Mouse (Mus musculus): Measurements from ENCODE around the gene Olfr1368. TPM values are rescaled to one million over a fixed set of nuclear protein-coding genes. Genes with fewer than 3 reads are reported as not detected.

Olfr1368 gene
- polyA plus RNA-seq (2016; fragmentation: Nextera tagmentation; extraction: Ambion mirVana), result not detected in 2 replicates

GRCm38 (mm10) chr13:21145767-21146166, at the start of gene Olfr1368:
Gene Olfr1368 (minus strand): TSS chr13:21145867.
- no peak within 1 kb of the TSS for H3K9ac ChIP-seq
- no peaks in the 10 kb centered on the region for H3K36me3 ChIP-seq
- H3K9me3 ChIP-seq, result no peaks in the 10 kb centered on the region
- 73% methylated on average over 4 of the region's 4 CpGs for WGBS
- no peak within 1 kb of the TSS for H3K27ac ChIP-seq
- ATAC-seq (ENCODE audit: low FRiP score, low read depth), result no peak
- H3K4me1 ChIP-seq, result no peaks in the 10 kb centered on the region
- H3K27me3 ChIP-seq (replicated peaks), result no peaks in the 10 kb centered on the region
- H3K4me2 ChIP-seq (replicated peaks), result no peak within 1 kb of the TSS
- no peak within 1 kb of the TSS for H3K4me3 ChIP-seq

- H3K4me1 ChIP-seq, result peaks cover 28% of the 10 kb centered on the region
- no peak overlapping the region for H3K4me3 ChIP-seq
- no peak for ATAC-seq (ENCODE audit: low FRiP score, low read depth)
- H3K27ac ChIP-seq, result no peak overlapping the region
- H3K4me2 ChIP-seq (replicated peaks), result no peak overlapping the region
- peaks cover 84% of the 10 kb centered on the region for H3K36me3 ChIP-seq
- H3K9ac ChIP-seq, result no peak overlapping the region
- 91% methylated on average over 4 of the region's 4 CpGs for WGBS
- no peaks in the 10 kb centered on the region for H3K27me3 ChIP-seq (replicated peaks)
- H3K9me3 ChIP-seq, result no peaks in the 10 kb centered on the region
Observed at GRCm38 (mm10) chr13:21185521-21185920, 39.9 kb upstream of the Olfr1368 start.

- no peaks in the 10 kb centered on the region for H3K27me3 ChIP-seq (replicated peaks)
- H3K9me3 ChIP-seq, result no peaks in the 10 kb centered on the region
- 93% methylated on average over 7 of the region's 7 CpGs for WGBS
- peaks cover 34% of the 10 kb centered on the region for H3K4me1 ChIP-seq
- no peak overlapping the region for H3K27ac ChIP-seq
- H3K4me2 ChIP-seq (replicated peaks), result no peak overlapping the region
- H3K36me3 ChIP-seq, result peaks cover 65% of the 10 kb centered on the region
- no peak for ATAC-seq (ENCODE audit: low FRiP score, low read depth)
- H3K4me3 ChIP-seq, result no peak overlapping the region
- no peak overlapping the region for H3K9ac ChIP-seq
Observed at GRCm38 (mm10) chr13:21183661-21184060, 38.0 kb upstream of the Olfr1368 start.

GRCm38 (mm10) chr13:21183066-21183465, 37.4 kb upstream of the Olfr1368 start:
- H3K27me3 ChIP-seq (replicated peaks), result no peaks in the 10 kb centered on the region
- WGBS, result 97% methylated on average over 6 of the region's 6 CpGs
- H3K36me3 ChIP-seq, result peaks cover 60% of the 10 kb centered on the region
- no peak overlapping the region for H3K27ac ChIP-seq
- no peak overlapping the region for H3K9ac ChIP-seq
- H3K4me2 ChIP-seq (replicated peaks), result no peak overlapping the region
- no peak for ATAC-seq (ENCODE audit: low FRiP score, low read depth)
- no peaks in the 10 kb centered on the region for H3K9me3 ChIP-seq
- no peak overlapping the region for H3K4me3 ChIP-seq
- H3K4me1 ChIP-seq, result peaks cover 34% of the 10 kb centered on the region

GRCm38 (mm10) chr13:21181996-21182395, 36.3 kb upstream of the Olfr1368 start:
- WGBS, result 80% methylated on average over 7 of the region's 7 CpGs
- H3K9ac ChIP-seq, result 0 out of 2 replicates have a peak overlapping the region, but pooled peaks have one; percentile 29
- H3K36me3 ChIP-seq, result peaks cover 49% of the 10 kb centered on the region
- H3K4me3 ChIP-seq, result peak overlapping the region; percentile 95; the same call in 1 of the 2 replicates
- H3K9me3 ChIP-seq, result no peaks in the 10 kb centered on the region
- no peak for ATAC-seq (ENCODE audit: low FRiP score, low read depth)
- H3K4me1 ChIP-seq, result peaks cover 34% of the 10 kb centered on the region
- H3K4me2 ChIP-seq (replicated peaks), result peak overlapping the region; percentile 68
- no peak overlapping the region for H3K27ac ChIP-seq
- H3K27me3 ChIP-seq (replicated peaks), result no peaks in the 10 kb centered on the region

GRCm38 (mm10) chr13:21180551-21181530, 35.2 kb upstream of the Olfr1368 start:
- peak overlapping the region; percentile 68 for H3K4me2 ChIP-seq (replicated peaks)
- peak overlapping the region; percentile 95 for H3K4me3 ChIP-seq
- peak overlapping the region; percentile 87 for H3K27ac ChIP-seq
- H3K9ac ChIP-seq, result peak overlapping the region; percentile 83
- no peaks in the 10 kb centered on the region for H3K9me3 ChIP-seq
- peak; percentile 60 for ATAC-seq (ENCODE audit: low FRiP score, low read depth)
- peaks cover 34% of the 10 kb centered on the region for H3K4me1 ChIP-seq
- H3K27me3 ChIP-seq (replicated peaks), result no peaks in the 10 kb centered on the region
- WGBS, result under 1% methylated on average over 71 of the region's 71 CpGs
- H3K36me3 ChIP-seq, result peaks cover 39% of the 10 kb centered on the region

GRCm38 (mm10) chr13:21179724-21180550, 34.3 kb upstream of the Olfr1368 start:
- Histone ChIP-seq H3K9me3 (no peaks in the 10 kb centered on the region), H3K4me2 (replicated peaks) (peak overlapping the region; percentile 68), H3K27ac (peak overlapping the region; percentile 87), H3K9ac (peak overlapping the region; percentile 83), H3K4me3 (peak overlapping the region; percentile 95), H3K4me1 (peaks cover 29% of the 10 kb centered on the region), H3K27me3 (replicated peaks) (no peaks in the 10 kb centered on the region), H3K36me3 (peaks cover 30% of the 10 kb centered on the region)
- under 1% methylated on average over 79 of the region's 80 CpGs for WGBS
- ATAC-seq (ENCODE audit: low FRiP score, low read depth), result peak; percentile 97

- WGBS, result under 1% methylated on average over 15 of the region's 15 CpGs
- H3K27ac ChIP-seq, result peak within 1 kb of the TSS; percentile 87
- no peaks in the 10 kb centered on the region for H3K27me3 ChIP-seq (replicated peaks)
- H3K9ac ChIP-seq, result peak within 1 kb of the TSS; percentile 83
- peak within 1 kb of the TSS; percentile 95 for H3K4me3 ChIP-seq
- peaks cover 24% of the 10 kb centered on the region for H3K36me3 ChIP-seq
- H3K4me1 ChIP-seq, result peaks cover 29% of the 10 kb centered on the region
- H3K4me2 ChIP-seq (replicated peaks), result peak within 1 kb of the TSS; percentile 68
- H3K9me3 ChIP-seq, result no peaks in the 10 kb centered on the region
- peak; percentile 52 for ATAC-seq (ENCODE audit: low FRiP score, low read depth)
Observed at GRCm38 (mm10) chr13:21179367-21179723, 33.7 kb upstream of the Olfr1368 start, which contains the start of gene Trim27. Gene Trim27 (plus strand): TSS chr13:21179445.

GRCm38 (mm10) chr13:21178364-21178763, 32.7 kb upstream of the Olfr1368 start:
- no peaks in the 10 kb centered on the region for H3K27me3 ChIP-seq (replicated peaks)
- WGBS, result 80% methylated on average over 5 of the region's 5 CpGs
- H3K4me2 ChIP-seq (replicated peaks), result peak overlapping the region; percentile 68; the same call in 1 of the 2 replicates
- H3K9me3 ChIP-seq, result no peaks in the 10 kb centered on the region
- H3K4me1 ChIP-seq, result peaks cover 29% of the 10 kb centered on the region
- H3K9ac ChIP-seq, result no peak overlapping the region
- no peak overlapping the region for H3K4me3 ChIP-seq
- H3K36me3 ChIP-seq, result peaks cover 15% of the 10 kb centered on the region
- no peak for ATAC-seq (ENCODE audit: low FRiP score, low read depth)
- H3K27ac ChIP-seq, result no peak overlapping the region

- Histone ChIP-seq H3K9ac (no peak overlapping the region), H3K9me3 (no peaks in the 10 kb centered on the region), H3K27ac (no peak overlapping the region), H3K27me3 (replicated peaks) (no peaks in the 10 kb centered on the region), H3K36me3 (peaks cover 8% of the 10 kb centered on the region), H3K4me1 (peaks cover 26% of the 10 kb centered on the region), H3K4me2 (replicated peaks) (no peak overlapping the region), H3K4me3 (no peak overlapping the region)
- WGBS, result 68% methylated on average over 5 of the region's 5 CpGs
- ATAC-seq (ENCODE audit: low FRiP score, low read depth), result no peak
Observed at GRCm38 (mm10) chr13:21177657-21178056, 32.0 kb upstream of the Olfr1368 start.

GRCm38 (mm10) chr13:21176733-21177132, 31.1 kb upstream of the Olfr1368 start:
- no peak overlapping the region for H3K4me3 ChIP-seq
- H3K9me3 ChIP-seq, result no peaks in the 10 kb centered on the region
- no peak overlapping the region for H3K4me2 ChIP-seq (replicated peaks)
- H3K4me1 ChIP-seq, result peaks cover 17% of the 10 kb centered on the region
- no peaks in the 10 kb centered on the region for H3K36me3 ChIP-seq
- no peak overlapping the region for H3K27ac ChIP-seq
- no peak for ATAC-seq (ENCODE audit: low FRiP score, low read depth)
- WGBS, result 75% methylated on average over 11 of the region's 11 CpGs
- H3K9ac ChIP-seq, result no peak overlapping the region
- H3K27me3 ChIP-seq (replicated peaks), result no peaks in the 10 kb centered on the region

GRCm38 (mm10) chr13:21173072-21173471, 27.4 kb upstream of the Olfr1368 start:
- H3K4me1 ChIP-seq, result peaks cover 9% of the 10 kb centered on the region
- no peaks in the 10 kb centered on the region for H3K27me3 ChIP-seq (replicated peaks)
- WGBS, result under 1% methylated on average over 11 of the region's 11 CpGs
- no peak overlapping the region for H3K27ac ChIP-seq
- H3K9ac ChIP-seq, result 0 out of 2 replicates have a peak overlapping the region, but pooled peaks have one; percentile 13
- H3K4me2 ChIP-seq (replicated peaks), result peak overlapping the region; percentile 65
- H3K4me3 ChIP-seq, result peak overlapping the region; percentile 32
- no peak for ATAC-seq (ENCODE audit: low FRiP score, low read depth)
- H3K36me3 ChIP-seq, result no peaks in the 10 kb centered on the region
- H3K9me3 ChIP-seq, result no peaks in the 10 kb centered on the region

All from neural tube, embryonic 12.5 days (tissue).